Mouse (Mus musculus): ENCODE results near the gene Kif6. TPM values are rescaled to one million over a fixed set of nuclear protein-coding genes. Genes with fewer than 3 reads are reported as not detected.

Kif6 gene
- polyA plus RNA-seq, 1 experiment from 2014 or later: 2.5 TPM

DNA sequence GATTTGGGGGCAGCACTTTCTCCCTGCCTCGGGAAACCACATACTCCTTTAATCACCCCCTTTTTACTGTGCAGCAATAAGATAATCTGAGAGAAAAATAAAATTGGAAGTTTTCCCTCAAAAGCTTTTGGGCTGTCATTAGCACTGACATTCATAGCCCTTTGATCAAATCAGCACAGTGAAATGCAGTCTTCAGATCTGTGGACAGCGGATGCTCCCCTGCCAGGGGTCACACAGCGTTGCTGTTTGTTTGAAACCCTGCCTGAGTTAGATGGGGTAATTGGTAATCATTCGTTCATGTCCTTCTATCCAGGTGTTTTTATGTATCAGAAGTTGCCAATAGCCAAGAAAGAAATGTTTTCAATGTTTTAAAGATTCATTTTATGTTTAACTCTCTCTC lies 60.7 kb downstream of the Kif6 start:
- ATAC-seq: no peak
- Histone ChIP-seq H3K27me3 (ENCODE audit: control insufficient read depth, insufficient read depth, low read depth, low read length) (no peaks in the 10 kb centered on the region), H3K9ac (ENCODE audit: low read depth, low read length) (no peak overlapping the region), H3K36me3 (ENCODE audit: control insufficient read depth, insufficient read depth, low read length) (no peaks in the 10 kb centered on the region), H3K4me1 (ENCODE audit: control insufficient read depth, insufficient read depth, low read length) (no peaks in the 10 kb centered on the region), H3K4me3 (ENCODE audit: low read depth, low read length) (no peak overlapping the region), H3K9me3 (replicated peaks; ENCODE audit: control insufficient read depth, low read length, poor library complexity, severe bottlenecking) (no peaks in the 10 kb centered on the region), H3K4me2 (ENCODE audit: low read length) (no peak overlapping the region), H3K27ac (ENCODE audit: low read length) (no peak overlapping the region)
- WGBS: 65% methylated on average over 4 of the region's 4 CpGs

DNA sequence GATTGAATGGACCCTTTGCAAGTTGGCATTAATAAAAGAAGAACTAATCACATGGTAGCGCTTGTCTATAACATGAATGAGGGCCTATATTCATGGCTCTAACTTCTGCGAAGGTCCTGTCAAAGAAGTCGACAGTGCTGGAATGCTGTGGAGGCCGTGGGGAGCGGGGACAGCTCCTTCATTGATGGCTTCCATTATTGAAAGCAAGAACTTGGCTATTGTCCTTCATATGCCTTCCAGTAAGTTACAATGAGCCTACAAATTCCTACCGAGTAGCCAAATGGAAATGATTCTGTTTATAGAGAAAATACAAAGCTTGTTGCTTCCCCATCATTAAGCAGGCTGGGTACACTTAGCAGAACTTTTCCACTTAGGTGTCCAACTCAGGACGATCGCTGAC lies 66.5 kb downstream of the Kif6 start:
- Histone ChIP-seq H3K27me3 (ENCODE audit: control insufficient read depth, insufficient read depth, low read depth, low read length) (no peaks in the 10 kb centered on the region), H3K4me1 (ENCODE audit: control insufficient read depth, insufficient read depth, low read length) (no peaks in the 10 kb centered on the region), H3K36me3 (ENCODE audit: control insufficient read depth, insufficient read depth, low read length) (no peaks in the 10 kb centered on the region), H3K9me3 (replicated peaks; ENCODE audit: control insufficient read depth, low read length, poor library complexity, severe bottlenecking) (no peaks in the 10 kb centered on the region), H3K4me2 (ENCODE audit: low read length) (no peak overlapping the region), H3K27ac (ENCODE audit: low read length) (no peak overlapping the region), H3K9ac (ENCODE audit: low read depth, low read length) (no peak overlapping the region), H3K4me3 (ENCODE audit: low read depth, low read length) (no peak overlapping the region)
- 61% methylated on average over 8 of the region's 8 CpGs for WGBS
- no peak for ATAC-seq

DNA sequence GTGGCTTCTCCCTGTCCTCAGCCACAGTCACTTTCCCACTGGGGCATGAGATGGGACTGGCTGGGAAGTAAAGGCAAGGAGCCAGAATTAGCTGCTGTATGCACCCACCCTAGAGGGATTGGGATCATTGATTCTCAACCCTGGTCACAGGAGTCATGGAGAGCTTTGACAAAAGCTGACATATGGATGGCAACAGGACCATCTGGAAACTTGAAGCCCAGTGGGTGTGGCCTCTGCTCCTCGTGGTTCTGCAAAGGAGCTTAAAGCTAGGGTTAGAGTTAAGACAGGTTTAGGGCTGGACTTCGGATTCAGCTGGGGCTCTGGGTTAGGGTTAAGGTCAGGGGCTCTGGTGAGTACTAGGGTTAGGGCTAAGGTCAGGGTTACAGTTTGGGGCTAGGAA lies 69.2 kb downstream of the Kif6 start:
- no peak overlapping the region for H3K27ac ChIP-seq (ENCODE audit: low read length)
- H3K4me1 ChIP-seq (ENCODE audit: control insufficient read depth, insufficient read depth, low read length): no peaks in the 10 kb centered on the region
- H3K36me3 ChIP-seq (ENCODE audit: control insufficient read depth, insufficient read depth, low read length): no peaks in the 10 kb centered on the region
- H3K4me3 ChIP-seq (ENCODE audit: low read depth, low read length): no peak overlapping the region
- no peak for ATAC-seq
- 25% methylated on average over 2 of the region's 2 CpGs for WGBS
- no peak overlapping the region for H3K4me2 ChIP-seq (ENCODE audit: low read length)
- no peaks in the 10 kb centered on the region for H3K9me3 ChIP-seq (replicated peaks; ENCODE audit: control insufficient read depth, low read length, poor library complexity, severe bottlenecking)
- H3K9ac ChIP-seq (ENCODE audit: low read depth, low read length): no peak overlapping the region
- H3K27me3 ChIP-seq (ENCODE audit: control insufficient read depth, insufficient read depth, low read depth, low read length): no peaks in the 10 kb centered on the region

DNA sequence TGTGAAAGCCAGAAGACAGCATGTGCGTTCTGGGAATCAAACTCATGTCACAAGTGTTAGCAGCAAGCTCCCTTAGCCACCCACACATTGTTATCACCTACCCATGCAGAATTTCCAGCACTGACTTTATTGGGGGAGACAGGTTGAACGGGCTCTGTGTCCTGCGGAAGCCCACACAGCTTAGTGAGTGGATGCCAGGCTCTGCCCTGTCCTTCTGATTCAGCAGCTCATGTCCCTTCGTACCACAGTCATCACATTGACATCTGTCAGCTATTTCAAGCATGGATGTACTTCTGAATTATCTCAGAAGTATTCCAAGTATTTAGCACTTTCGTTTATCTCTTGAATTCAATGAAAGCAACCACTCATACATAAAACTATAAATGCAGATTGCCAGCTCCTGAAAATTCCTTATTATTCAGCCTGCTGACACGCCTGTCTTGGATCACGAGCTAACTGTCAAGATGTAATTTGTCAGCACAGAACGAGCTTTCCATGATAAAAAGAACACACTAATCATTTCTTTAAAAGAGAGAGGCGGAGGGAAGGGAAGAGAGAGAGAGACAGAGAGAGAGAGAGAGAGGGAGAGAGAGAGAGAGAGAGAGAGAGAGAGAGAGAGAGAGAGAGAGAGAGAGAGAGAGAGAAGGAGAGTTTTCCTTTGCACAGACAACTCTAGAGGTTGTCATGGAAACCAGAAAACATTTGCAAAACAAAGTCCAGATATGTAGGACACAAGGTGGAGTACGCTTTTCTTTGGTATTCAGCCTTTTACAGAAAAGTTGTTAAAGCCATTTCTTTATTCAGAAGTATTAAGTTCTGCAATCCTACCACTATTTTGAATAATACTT lies 75.9 kb downstream of the Kif6 start:
- H3K9ac ChIP-seq (ENCODE audit: low read depth, low read length): no peak overlapping the region
- no peak overlapping the region for H3K4me3 ChIP-seq (ENCODE audit: low read depth, low read length)
- no peaks in the 10 kb centered on the region for H3K27me3 ChIP-seq (ENCODE audit: control insufficient read depth, insufficient read depth, low read depth, low read length)
- ATAC-seq: 0 out of 2 replicates have a peak, but pooled peaks have one; percentile 45
- no peak overlapping the region for H3K27ac ChIP-seq (ENCODE audit: low read length)
- H3K9me3 ChIP-seq (replicated peaks; ENCODE audit: control insufficient read depth, low read length, poor library complexity, severe bottlenecking): no peaks in the 10 kb centered on the region
- peaks cover 9% of the 10 kb centered on the region for H3K4me1 ChIP-seq (ENCODE audit: control insufficient read depth, insufficient read depth, low read length)
- H3K4me2 ChIP-seq (ENCODE audit: low read length): no peak overlapping the region
- H3K36me3 ChIP-seq (ENCODE audit: control insufficient read depth, insufficient read depth, low read length): no peaks in the 10 kb centered on the region
- WGBS: 50% methylated on average over 10 of the region's 10 CpGs

DNA sequence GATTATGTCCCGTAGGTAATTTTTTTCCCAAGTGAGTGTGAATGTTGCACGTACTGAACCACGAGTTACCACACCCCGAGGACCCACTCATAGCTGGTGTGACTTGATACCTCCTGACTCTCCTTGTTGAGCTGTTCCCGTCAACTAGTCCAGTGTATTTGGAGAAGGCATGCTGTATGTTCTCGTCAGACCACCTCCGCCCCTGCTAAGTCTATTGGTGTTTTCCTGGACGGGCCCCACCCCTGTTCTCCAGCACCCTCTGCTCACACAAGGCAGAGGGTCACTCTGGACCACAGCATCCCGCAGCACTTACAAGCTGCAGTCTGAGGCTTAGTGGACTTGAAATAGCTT lies 76.5 kb downstream of the Kif6 start:
- Histone ChIP-seq H3K9ac (ENCODE audit: low read depth, low read length) (no peak overlapping the region), H3K4me1 (ENCODE audit: control insufficient read depth, insufficient read depth, low read length) (peaks cover 9% of the 10 kb centered on the region), H3K9me3 (replicated peaks; ENCODE audit: control insufficient read depth, low read length, poor library complexity, severe bottlenecking) (no peaks in the 10 kb centered on the region), H3K27me3 (ENCODE audit: control insufficient read depth, insufficient read depth, low read depth, low read length) (no peaks in the 10 kb centered on the region), H3K27ac (ENCODE audit: low read length) (no peak overlapping the region), H3K36me3 (ENCODE audit: control insufficient read depth, insufficient read depth, low read length) (no peaks in the 10 kb centered on the region), H3K4me3 (ENCODE audit: low read depth, low read length) (no peak overlapping the region), H3K4me2 (ENCODE audit: low read length) (no peak overlapping the region)
- ATAC-seq: 0 out of 2 replicates have a peak, but pooled peaks have one; percentile 54
- WGBS: 74% methylated on average over 9 of the region's 9 CpGs

DNA sequence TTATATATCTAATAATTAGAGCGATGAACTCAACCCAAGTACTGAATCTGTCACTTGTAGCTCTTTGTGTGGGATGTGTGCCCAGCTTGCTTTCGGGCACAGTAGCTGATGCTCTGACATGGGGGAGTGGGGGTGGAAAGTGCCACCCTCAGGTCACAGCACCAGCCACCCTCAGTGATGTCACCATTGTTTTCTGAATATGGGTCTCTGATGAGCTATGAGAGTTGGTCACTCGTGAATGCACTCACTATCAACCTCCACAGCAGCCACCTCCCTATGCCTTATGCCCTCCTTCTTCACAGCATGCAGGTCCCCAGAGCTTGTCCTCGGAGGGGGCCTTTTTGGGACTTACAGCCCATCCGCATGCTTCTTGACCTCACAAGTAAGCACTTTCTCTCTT lies 78.3 kb downstream of the Kif6 start:
- no peaks in the 10 kb centered on the region for H3K27me3 ChIP-seq (ENCODE audit: control insufficient read depth, insufficient read depth, low read depth, low read length)
- H3K4me3 ChIP-seq (ENCODE audit: low read depth, low read length): no peak overlapping the region
- no peaks in the 10 kb centered on the region for H3K36me3 ChIP-seq (ENCODE audit: control insufficient read depth, insufficient read depth, low read length)
- ATAC-seq: no peak
- no peaks in the 10 kb centered on the region for H3K9me3 ChIP-seq (replicated peaks; ENCODE audit: control insufficient read depth, low read length, poor library complexity, severe bottlenecking)
- 75% methylated on average over 5 of the region's 5 CpGs for WGBS
- H3K27ac ChIP-seq (ENCODE audit: low read length): no peak overlapping the region
- H3K4me1 ChIP-seq (ENCODE audit: control insufficient read depth, insufficient read depth, low read length): peaks cover 9% of the 10 kb centered on the region
- H3K9ac ChIP-seq (ENCODE audit: low read depth, low read length): no peak overlapping the region
- H3K4me2 ChIP-seq (ENCODE audit: low read length): no peak overlapping the region

DNA sequence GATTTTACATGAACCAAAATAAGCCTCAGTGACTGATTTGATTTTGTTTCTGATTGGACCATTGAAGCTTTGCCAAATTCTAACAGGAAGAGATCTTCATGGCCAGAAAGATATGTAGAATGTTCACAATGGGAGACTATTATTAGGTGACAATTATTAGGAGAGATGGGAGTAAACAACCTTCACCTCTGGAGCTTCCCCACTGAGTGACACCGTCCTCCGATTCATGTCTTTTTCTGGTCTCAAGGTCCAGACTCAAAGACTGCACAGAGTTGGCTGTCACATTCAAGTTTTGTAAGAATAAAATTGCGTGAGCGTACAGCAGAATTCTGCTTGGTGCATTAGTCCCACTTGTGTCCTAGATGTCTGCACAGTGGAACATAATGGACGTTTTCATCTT lies 82.3 kb downstream of the Kif6 start:
- Histone ChIP-seq H3K4me3 (ENCODE audit: low read depth, low read length) (no peak overlapping the region), H3K4me2 (ENCODE audit: low read length) (no peak overlapping the region), H3K36me3 (ENCODE audit: control insufficient read depth, insufficient read depth, low read length) (no peaks in the 10 kb centered on the region), H3K4me1 (ENCODE audit: control insufficient read depth, insufficient read depth, low read length) (no peaks in the 10 kb centered on the region), H3K27me3 (ENCODE audit: control insufficient read depth, insufficient read depth, low read depth, low read length) (no peaks in the 10 kb centered on the region), H3K9ac (ENCODE audit: low read depth, low read length) (no peak overlapping the region), H3K27ac (ENCODE audit: low read length) (no peak overlapping the region), H3K9me3 (replicated peaks; ENCODE audit: control insufficient read depth, low read length, poor library complexity, severe bottlenecking) (no peaks in the 10 kb centered on the region)
- no peak for ATAC-seq
- WGBS: 85% methylated on average over 5 of the region's 5 CpGs

DNA sequence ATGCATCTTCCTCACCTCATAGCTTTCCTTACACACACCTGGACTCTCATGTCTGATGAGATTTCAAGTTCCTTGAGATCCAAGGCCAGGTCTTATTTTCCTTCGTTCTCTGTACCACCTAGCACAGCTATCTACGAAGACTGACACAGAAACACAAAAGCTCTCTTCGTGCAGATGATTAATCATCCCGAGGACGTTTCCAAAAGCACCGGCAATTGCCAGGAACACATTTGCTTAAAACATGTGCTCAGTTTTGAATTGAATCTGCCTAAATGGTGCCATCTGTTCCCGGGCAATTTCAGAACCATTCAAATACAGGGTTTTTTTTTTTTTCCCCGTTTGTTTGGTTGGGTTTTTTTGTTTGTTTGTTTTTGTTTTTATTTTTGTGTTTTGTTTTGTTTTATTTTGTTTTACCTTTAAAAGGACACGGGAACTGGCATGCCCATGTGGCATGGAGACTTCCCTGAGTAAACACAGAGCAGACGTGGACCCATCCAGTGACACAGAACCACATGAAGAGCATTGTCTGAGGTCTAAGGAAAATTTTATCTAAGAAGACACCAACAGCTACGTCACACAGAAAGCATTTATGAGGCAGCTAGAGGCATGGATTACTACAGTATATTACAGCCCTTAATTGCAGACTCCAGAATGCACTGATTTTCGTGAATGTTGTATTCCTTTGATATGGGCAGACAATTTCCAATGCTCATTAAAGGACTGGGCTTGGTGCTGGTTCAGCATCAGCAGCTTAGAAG lies 88.7 kb downstream of the Kif6 start:
- H3K36me3 ChIP-seq (ENCODE audit: control insufficient read depth, insufficient read depth, low read length): no peaks in the 10 kb centered on the region
- ATAC-seq: no peak
- H3K9ac ChIP-seq (ENCODE audit: low read depth, low read length): no peak overlapping the region
- H3K9me3 ChIP-seq (replicated peaks; ENCODE audit: control insufficient read depth, low read length, poor library complexity, severe bottlenecking): no peaks in the 10 kb centered on the region
- H3K4me1 ChIP-seq (ENCODE audit: control insufficient read depth, insufficient read depth, low read length): no peaks in the 10 kb centered on the region
- H3K27me3 ChIP-seq (ENCODE audit: control insufficient read depth, insufficient read depth, low read depth, low read length): no peaks in the 10 kb centered on the region
- no peak overlapping the region for H3K4me3 ChIP-seq (ENCODE audit: low read depth, low read length)
- WGBS: 73% methylated on average over 12 of the region's 12 CpGs
- H3K27ac ChIP-seq (ENCODE audit: low read length): no peak overlapping the region
- H3K4me2 ChIP-seq (ENCODE audit: low read length): no peak overlapping the region

DNA sequence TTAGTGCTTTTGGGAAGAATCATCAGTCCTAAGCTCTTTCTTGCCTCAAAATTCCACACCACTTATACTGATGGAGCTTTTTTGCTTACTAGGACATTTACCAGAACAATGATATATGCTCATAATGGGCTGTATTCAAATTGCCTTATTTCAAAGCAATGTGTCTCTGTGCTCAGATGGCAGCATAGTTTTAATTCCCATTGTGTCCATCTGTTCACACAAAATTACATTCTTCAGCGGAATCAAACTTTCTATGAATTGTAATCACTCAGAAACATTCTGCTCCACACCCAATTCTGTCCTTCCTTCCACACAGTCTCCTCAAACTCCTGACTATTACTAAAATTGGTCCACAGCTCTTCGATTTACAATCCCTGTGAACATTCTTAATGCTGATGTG lies 94.3 kb downstream of the Kif6 start:
- 88% methylated on average over 2 of the region's 2 CpGs for WGBS
- no peak overlapping the region for H3K9ac ChIP-seq (ENCODE audit: low read depth, low read length)
- H3K27ac ChIP-seq (ENCODE audit: low read length): no peak overlapping the region
- no peaks in the 10 kb centered on the region for H3K27me3 ChIP-seq (ENCODE audit: control insufficient read depth, insufficient read depth, low read depth, low read length)
- H3K4me3 ChIP-seq (ENCODE audit: low read depth, low read length): no peak overlapping the region
- no peak overlapping the region for H3K4me2 ChIP-seq (ENCODE audit: low read length)
- H3K4me1 ChIP-seq (ENCODE audit: control insufficient read depth, insufficient read depth, low read length): no peaks in the 10 kb centered on the region
- no peaks in the 10 kb centered on the region for H3K9me3 ChIP-seq (replicated peaks; ENCODE audit: control insufficient read depth, low read length, poor library complexity, severe bottlenecking)
- no peak for ATAC-seq
- H3K36me3 ChIP-seq (ENCODE audit: control insufficient read depth, insufficient read depth, low read length): no peaks in the 10 kb centered on the region

All from midbrain, embryonic 16.5 days (tissue).